Mouse (Mus musculus) v-Abl transformed pro-B cells (cell line): ENCODE measurements around the gene Nodal.

ENCODE experiments used
- in situ Hi-C, 2 experiments: fragments of 400-800 bp; cut with MboI; formaldehyde crosslinking; loops; one replicate each; pipeline ENCODE4 v1.15.1; 2025; ENCODE audit not compliant: unreplicated experiment in 2 of 2

The Nodal gene

GRCm38 (mm10) chr10:61394476-61395136 is 23.2 kb upstream of the Nodal start:
- in situ Hi-C loops, result no loop called here

GRCm38 (mm10) chr10:61398125-61398524 is 19.6 kb upstream of the Nodal start:
- in situ Hi-C loops, result no loop called here

- in situ Hi-C loops, result no loop called here
These were observed 18.5 kb upstream of the Nodal start for GRCm38 (mm10) chr10:61399156-61399734.

GRCm38 (mm10) chr10:61400407-61400806 is 17.4 kb upstream of the Nodal start:
- in situ Hi-C loops, result no loop called here

- in situ Hi-C loops, result no loop called here
These were observed 15.3 kb upstream of the Nodal start for GRCm38 (mm10) chr10:61402480-61402879.

GRCm38 (mm10) chr10:61402911-61403310 is 14.9 kb upstream of the Nodal start:
- in situ Hi-C loops, result no loop called here

- in situ Hi-C loops, result no loop called here
These were observed 11.8 kb upstream of the Nodal start for GRCm38 (mm10) chr10:61405958-61406357.

GRCm38 (mm10) chr10:61409776-61410175 is 8.0 kb upstream of the Nodal start:
- in situ Hi-C loops, result no loop called here

- in situ Hi-C loops, result no loop called here
These were observed 7.6 kb upstream of the Nodal start for GRCm38 (mm10) chr10:61410193-61410592.

GRCm38 (mm10) chr10:61412910-61413625 is 4.7 kb upstream of the Nodal start:
- in situ Hi-C loops, result no loop called here

- in situ Hi-C loops, result no loop called here
These were observed 2.5 kb upstream of the Nodal start for GRCm38 (mm10) chr10:61415240-61415639.

- in situ Hi-C loops, result no loop called here
These were observed 1.9 kb upstream of the Nodal start for GRCm38 (mm10) chr10:61415890-61416289.

GRCm38 (mm10) chr10:61416561-61416960 is 1.2 kb upstream of the Nodal start:
- in situ Hi-C loops, result no loop called here

- in situ Hi-C loops, result no loop called here
These were observed 726 bp upstream of the Nodal start for GRCm38 (mm10) chr10:61417046-61417445.

GRCm38 (mm10) chr10:61418131-61418900 is 544 bp downstream of the Nodal start:
- in situ Hi-C loops, result no loop called here

GRCm38 (mm10) chr10:61419146-61419545 is 1.4 kb downstream of the Nodal start:
- in situ Hi-C loops, result no loop called here

GRCm38 (mm10) chr10:61420011-61420410 is 2.2 kb downstream of the Nodal start:
- in situ Hi-C loops, result no loop called here

GRCm38 (mm10) chr10:61422861-61423260 is 5.1 kb downstream of the Nodal start:
- in situ Hi-C loops, result no loop called here

GRCm38 (mm10) chr10:61423289-61423688 is 5.5 kb downstream of the Nodal start:
- in situ Hi-C loops, result no loop called here

- in situ Hi-C loops, result no loop called here
These were observed 6.7 kb downstream of the Nodal start for GRCm38 (mm10) chr10:61424500-61424899.

GRCm38 (mm10) chr10:61425047-61425446 is 7.3 kb downstream of the Nodal start:
- in situ Hi-C loops, result no loop called here
